Mouse (Mus musculus) left cerebral cortex, adult 2 months (tissue): ENCODE results near the gene Ankrd33b. TPM values are rescaled to one million over a fixed set of nuclear protein-coding genes. Genes with fewer than 3 reads are reported as not detected.

Experiments used
- DNase-seq, 2 experiments: peaks; one replicate each; pipeline ENCODE4 v3.0.0; 2021 to 2022; ENCODE audit warnings: low spot score in 2 of 2, mixed read lengths in 1 of 2; ENCODE audit errors: extremely low spot score in 1 of 2
- H3K27ac ChIP-seq: fragments of 200-600 bp; 2 replicates; pipeline ENCODE4 v1.8.1; 2022
- H3K4me3 ChIP-seq: fragments of 200-600 bp; 2 replicates; pipeline ENCODE4 v1.8.1; 2022
- CTCF ChIP-seq: fragments of 200-600 bp; IDR thresholded peaks from 2 replicates; pipeline ENCODE4 v1.8.1; 2022; ENCODE audit warnings: antibody characterized with exemption, mild to moderate bottlenecking, moderate library complexity
- intact Hi-C: fragments of 180-260 bp; cut with DNase I; formaldehyde crosslinking; loops from one replicate; pipeline ENCODE4 v1.15.1; 2025
- total RNA-seq, 2 experiments: library from RNA; stranded (reverse); gene quantifications; 2 replicates each; pipeline ENCODE4 v1.2.3; 2021

Gene Ankrd33b
- total RNA-seq, 2 experiments from 2014 or later, result 79.6 to 93.7 TPM

DNA sequence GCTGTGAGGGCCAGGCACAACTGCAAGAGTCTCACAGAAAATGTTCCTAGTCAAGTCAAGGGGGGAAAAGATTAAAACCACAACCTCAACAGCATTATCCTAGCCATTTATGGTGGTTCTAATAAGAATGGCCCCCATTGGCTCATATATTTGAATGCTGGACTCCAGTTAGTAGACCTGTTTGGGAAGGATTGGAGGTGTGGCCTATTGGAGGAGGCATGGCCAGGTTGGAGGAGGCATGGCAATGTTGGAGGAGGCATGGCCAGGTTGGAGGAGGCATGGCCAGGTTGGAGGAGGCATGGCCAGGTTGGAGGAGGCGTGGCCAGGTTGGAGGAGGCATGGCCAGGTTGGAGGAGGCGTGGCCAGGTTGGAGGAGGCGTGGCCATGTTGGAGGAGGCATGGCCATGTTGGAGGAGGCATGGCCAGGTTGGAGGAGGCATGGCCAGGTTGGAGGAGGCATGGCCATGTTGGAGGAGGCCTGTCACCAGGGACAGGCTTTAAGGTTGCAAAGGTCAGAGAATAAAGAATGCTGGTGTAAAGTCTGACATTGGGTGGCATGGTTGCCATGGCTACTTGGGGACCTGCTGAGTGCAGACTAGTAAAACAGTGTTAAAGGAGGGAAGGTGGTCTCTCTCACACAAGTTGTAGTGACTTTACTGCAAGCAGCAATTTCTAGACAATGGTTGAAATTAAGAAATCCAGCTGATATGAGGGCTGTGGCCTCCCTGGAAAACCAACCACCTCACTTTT lies 50.3 kb downstream of the Ankrd33b start:
- intact Hi-C loops, result loop anchor here (5.0 kb wide), 1 partner anchor 110 kb away; no protein-coding TSS in a partner anchor
- Histone ChIP-seq H3K27ac (no peak overlapping the region), H3K4me3 (no peak overlapping the region)
- TF ChIP-seq CTCF, result no peak
- DNase-seq, result no peak

DNA sequence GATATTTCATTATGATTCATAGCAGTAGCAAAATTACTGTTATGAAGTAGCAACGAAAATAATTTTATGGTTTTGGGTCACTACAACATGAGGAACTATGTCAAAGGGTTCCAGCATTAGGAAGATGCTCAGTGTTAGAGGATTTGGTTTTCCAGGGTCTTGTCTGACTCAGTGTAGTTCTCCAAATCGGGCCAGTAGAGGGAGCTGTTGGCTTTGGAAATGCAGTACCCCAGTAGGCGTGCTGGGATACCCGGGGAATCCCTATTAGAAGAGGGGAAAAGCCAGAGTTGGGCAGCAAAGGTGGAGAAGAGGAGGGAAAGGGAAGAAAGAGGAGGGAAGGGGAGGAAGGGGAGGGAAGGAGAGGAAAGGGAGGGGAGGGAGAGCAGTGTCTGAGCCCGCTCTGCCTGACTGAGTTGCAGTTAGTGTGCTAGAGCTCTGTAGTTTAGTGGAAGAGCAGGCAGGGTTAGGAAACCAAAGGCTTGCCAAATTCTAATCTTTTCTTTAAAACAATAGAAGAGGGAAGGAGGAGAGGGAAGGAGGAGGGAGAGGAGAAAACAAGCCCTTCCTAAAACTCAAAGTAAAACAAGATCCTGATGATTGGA lies 51.8 kb downstream of the Ankrd33b start:
- H3K27ac ChIP-seq, result no peak overlapping the region
- intact Hi-C loops, result loop anchor here (1.0 to 5.0 kb wide), 3 partner anchors 112 to 271 kb away; no protein-coding TSS in a partner anchor
- H3K4me3 ChIP-seq, result no peak overlapping the region
- TF ChIP-seq CTCF, result peak; percentile 81
- DNase-seq, result peak; percentile 79 to 84

DNA sequence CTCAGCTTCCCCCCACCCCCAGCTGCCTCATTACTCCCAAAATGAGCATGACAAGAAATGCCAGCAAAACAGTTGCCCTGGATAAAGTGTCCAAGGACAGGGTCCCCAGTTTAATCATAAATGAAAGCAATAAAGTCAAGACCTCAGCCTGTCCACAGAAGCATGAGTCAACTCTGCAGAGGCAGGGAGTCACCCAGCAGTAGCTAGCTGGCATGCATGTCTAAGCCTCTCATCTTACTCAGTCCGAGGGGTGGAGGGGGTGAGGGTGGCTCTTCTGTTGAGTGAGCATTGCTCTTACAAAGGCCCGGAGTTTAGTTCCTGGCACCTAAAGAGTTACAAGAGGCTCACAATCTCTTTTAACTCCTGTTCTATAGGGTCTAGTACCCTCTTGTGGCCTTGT lies 55.5 kb downstream of the Ankrd33b start:
- DNase-seq, result no peak
- no peak overlapping the region for H3K27ac ChIP-seq
- intact Hi-C loops, result no loop called here
- H3K4me3 ChIP-seq, result no peak overlapping the region
- no peak for TF ChIP-seq CTCF

DNA sequence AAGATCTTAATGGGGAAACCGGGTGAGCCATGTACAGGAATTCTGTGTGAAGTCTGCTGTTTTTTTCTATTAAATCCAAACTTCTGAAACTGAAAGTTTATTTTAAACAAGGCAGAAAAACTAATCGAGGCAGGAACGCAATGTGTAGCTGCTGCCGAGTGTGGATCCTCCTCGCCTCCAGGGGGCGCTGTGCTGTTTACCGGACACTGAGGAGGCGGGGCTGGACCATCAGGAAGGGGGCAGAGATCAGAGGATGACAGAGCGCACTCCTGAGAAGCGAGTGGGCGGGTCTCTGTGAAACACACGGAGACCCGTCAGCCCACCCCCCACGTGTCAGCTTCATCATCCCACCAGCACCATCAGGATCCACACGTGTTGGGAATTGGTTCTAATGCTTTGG lies 58.0 kb downstream of the Ankrd33b start:
- intact Hi-C loops, result no loop called here
- H3K27ac ChIP-seq, result no peak overlapping the region
- H3K4me3 ChIP-seq, result no peak overlapping the region
- DNase-seq, result no peak
- peak; percentile 57 for TF ChIP-seq CTCF

DNA sequence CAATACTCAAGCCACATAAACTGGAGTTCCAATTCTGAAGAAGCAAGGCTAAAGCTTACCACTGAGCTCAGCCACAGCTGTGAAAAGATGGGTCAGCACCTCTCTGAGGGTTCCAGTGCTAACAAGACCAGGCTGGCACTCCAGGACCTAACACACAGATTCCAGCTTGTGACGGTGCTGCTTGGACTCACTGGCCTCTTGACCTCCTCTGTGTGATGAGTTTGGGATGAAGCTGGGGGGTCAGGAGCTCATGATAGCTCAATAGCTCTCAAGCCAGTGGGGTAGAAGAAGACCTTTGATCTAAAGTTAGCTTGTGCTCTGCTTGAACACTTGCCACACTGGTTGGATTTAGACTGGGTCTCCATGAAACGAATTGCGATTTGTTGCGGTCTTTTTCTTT lies 60.8 kb downstream of the Ankrd33b start:
- intact Hi-C loops, result no loop called here
- H3K27ac ChIP-seq, result no peak overlapping the region
- TF ChIP-seq CTCF, result no peak
- no peak overlapping the region for H3K4me3 ChIP-seq
- DNase-seq, result no peak

DNA sequence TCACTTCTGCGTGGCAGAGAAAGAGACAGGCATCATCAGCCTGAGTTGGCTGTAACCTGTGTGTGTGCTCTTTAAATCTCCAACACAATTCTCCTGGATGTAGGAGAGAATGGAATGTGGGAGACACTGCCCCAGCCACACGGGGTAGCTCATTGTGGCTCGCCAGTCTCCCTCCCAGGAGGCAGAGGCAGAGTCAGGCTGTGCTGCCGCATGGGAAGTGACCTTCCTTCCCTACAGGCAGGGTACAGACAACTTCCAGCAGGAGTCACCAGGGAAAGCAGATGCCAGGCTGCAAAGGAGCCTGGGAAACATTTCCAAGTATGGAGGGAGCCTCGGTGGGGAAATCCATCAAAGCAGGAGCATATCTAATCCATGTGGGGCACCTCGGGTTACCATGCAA lies 62.3 kb downstream of the Ankrd33b start:
- no peak for TF ChIP-seq CTCF

DNA sequence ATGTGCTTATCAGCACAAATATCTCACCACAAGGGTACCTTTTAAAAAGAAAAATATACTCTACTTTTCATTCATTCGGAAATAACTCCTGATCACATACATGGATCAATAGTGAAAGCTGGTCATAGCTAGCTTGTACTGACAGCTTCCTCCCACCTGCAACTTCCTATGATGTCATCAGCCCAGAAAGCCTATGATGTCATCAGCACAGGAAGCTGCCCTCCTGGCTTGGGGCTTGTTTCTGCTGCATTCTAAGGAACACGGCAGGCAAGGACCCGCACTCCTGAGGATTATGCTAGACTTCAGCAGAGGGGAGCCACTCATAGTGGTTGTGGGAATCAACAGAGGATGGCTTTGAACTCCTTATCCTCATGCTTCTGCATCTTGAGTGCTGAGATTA lies 63.2 kb downstream of the Ankrd33b start:
- intact Hi-C loops, result no loop called here
- no peak overlapping the region for H3K4me3 ChIP-seq
- no peak overlapping the region for H3K27ac ChIP-seq
- TF ChIP-seq CTCF, result no peak
- no peak for DNase-seq

More for the DNA sequence above, 62.3 kb downstream of the Ankrd33b start:
- DNase-seq, result no peak
- intact Hi-C loops, result no loop called here
- Histone ChIP-seq H3K4me3 (no peak overlapping the region), H3K27ac (no peak overlapping the region)

DNA sequence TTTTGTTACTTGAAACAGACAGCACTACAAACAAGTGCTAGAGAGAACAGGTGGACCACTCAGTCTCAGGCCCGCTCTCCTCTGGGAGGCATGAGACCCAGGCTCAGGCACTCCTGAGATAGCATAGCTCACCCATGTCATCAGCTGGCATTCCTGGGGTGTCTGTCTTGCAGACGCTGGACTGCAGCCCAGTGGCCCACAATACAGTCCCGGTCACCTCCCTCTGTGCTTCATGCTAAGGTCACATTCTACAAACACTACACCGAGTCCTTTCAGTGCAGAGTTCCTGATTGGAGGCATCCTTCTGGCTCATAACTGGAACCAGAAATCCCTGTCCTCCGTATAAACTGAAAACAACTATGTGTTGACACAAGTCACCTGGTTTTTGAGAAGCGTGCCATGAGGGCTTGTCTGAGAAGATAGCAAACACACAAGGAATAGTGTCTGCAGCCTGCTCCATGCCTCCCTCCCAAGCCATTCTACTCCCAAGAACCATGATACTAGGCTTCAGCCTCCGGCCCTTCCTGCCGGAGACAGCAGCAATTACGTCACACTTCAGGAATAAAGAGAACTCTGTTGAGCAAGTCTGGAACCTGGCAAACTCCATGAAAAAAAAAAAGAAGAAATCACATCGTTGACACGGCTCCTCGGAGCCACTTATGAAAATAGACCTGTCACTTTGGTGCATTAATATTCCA lies 65.1 kb downstream of the Ankrd33b start:
- Histone ChIP-seq H3K4me3 (no peak overlapping the region), H3K27ac (no peak overlapping the region)
- no peak for DNase-seq
- no peak for TF ChIP-seq CTCF
- intact Hi-C loops, result no loop called here

DNA sequence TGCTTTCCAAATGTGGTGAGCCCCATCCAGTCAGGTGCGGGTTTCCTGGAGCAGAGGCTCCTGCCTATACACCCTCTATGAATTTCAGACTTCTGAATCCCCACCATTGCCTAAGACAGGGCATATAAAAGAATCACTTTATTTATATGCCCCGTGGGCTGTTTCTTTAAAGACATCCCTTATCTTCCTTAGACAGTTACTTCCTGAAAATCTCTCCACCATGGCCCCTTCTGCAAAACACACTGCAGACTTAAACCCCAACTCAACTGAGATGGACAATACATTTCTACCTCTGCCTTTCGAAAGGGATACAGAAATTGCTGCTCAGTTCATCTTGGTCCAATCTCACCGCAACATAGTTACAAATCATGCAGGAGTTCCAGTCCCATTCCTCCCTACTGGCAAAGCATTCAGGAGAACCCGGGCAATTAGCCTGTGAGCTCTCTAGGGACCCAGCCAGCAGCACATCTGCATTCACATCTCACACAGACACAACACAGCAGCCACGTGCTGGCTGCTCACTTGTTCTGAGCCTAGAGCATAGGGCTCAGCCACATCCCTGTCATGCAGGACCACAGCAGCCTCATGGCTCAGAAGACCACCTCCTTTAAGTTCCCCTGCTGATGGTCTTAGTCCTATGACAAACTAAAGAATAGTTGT lies 68.1 kb downstream of the Ankrd33b start:
- no peak for DNase-seq

DNA sequence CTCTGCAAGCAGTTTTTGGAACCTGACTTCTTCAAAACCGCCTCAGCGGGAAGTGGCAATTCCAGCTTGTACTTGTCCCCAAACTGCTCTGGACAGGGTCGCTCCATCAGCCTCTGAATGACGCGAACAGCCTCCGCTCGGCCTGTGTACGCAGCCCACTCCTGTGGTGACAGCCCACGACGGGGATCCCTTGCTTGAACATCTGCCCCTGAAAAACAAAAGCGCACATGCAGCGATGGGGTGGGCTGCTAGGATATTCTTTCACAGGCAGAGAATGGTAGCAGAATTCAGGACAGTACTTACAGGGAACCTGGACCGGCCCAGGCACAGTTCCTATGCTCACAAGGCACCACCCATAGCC lies 69.8 kb downstream of the Ankrd33b start:
- Histone ChIP-seq H3K4me3 (no peak overlapping the region), H3K27ac (no peak overlapping the region)
- DNase-seq, result no peak
- intact Hi-C loops, result no loop called here
- TF ChIP-seq CTCF, result no peak

More for the DNA sequence above, 68.1 kb downstream of the Ankrd33b start:
- no peak for TF ChIP-seq CTCF
- intact Hi-C loops, result no loop called here
- Histone ChIP-seq H3K27ac (no peak overlapping the region), H3K4me3 (no peak overlapping the region)

DNA sequence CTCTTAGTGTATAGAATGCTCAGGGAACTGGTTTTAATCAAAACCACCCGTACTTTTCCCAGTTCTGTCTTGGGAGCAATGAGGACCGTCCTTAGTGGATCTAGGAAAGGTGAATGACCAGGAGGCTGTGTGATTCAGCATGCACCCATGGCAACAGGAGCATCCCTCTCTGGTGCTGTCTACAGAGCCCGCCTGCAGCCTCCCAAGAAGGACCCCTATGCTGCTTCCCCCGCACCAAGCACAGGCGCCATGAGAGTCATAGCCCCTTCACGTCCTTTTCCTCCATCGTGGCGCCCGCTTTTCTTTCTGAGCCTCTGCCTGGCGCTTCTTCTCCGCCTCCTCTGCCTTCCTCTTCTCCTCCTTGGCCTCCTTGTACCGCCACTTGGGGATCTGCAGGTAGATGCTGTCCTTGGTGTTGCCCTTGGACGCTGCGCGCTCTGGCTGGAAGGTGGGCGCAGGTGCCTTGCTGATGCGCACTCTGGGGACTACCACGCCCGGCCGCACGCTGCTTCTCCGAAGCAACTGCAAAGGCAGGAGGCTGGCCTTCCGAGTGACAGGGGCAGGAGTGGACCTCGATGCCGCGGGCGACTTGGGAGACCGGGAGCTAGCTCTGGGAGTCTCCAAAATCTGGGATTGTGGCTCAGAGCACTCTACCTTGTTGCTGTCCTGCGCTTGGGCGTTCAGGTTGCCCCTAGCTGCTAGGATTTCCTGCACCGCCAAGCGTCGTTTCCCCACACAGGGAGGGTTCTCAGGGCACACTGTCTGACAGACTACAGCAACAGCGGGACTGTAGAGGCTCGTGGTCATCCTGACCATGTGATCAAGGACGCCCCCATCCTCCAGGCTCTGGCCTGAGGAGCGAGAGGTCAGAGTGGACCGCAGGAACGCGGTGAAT lies 70.4 kb downstream of the Ankrd33b start:
- Histone ChIP-seq H3K4me3 (no peak overlapping the region), H3K27ac (no peak overlapping the region)
- no peak for DNase-seq
- intact Hi-C loops, result no loop called here
- TF ChIP-seq CTCF, result no peak
